Mouse (Mus musculus) erythroblast, embryonic 14.5 days (primary cell): ENCODE results near the gene Ccdc187. TPM values are rescaled to one million over a fixed set of nuclear protein-coding genes. Genes with fewer than 3 reads are reported as not detected.

ENCODE experiments used
- H3K27me3 ChIP-seq: 2 replicates; pipeline ENCODE4 v1.6.1; 2012; ENCODE audit warnings: inconsistent platforms; ENCODE audit not compliant: control insufficient read depth
- H3K36me3 ChIP-seq: 2 replicates; pipeline ENCODE4 v1.6.1; 2012; ENCODE audit warnings: mild to moderate bottlenecking, inconsistent platforms; ENCODE audit not compliant: control insufficient read depth
- H3K4me1 ChIP-seq: 2 replicates; pipeline ENCODE4 v1.6.1; 2012; ENCODE audit warnings: inconsistent platforms; ENCODE audit not compliant: control insufficient read depth
- H3K4me3 ChIP-seq: replicated peaks from 2 replicates; pipeline ENCODE3; 2012; ENCODE audit warnings: moderate library complexity, mild to moderate bottlenecking, inconsistent platforms
- H3K9me3 ChIP-seq: 2 replicates; pipeline ENCODE4 v1.6.1; 2012; ENCODE audit warnings: low read length, inconsistent platforms, mixed read lengths; ENCODE audit not compliant: control insufficient read depth
- GATA1 ChIP-seq: IDR thresholded peaks from 2 replicates; pipeline ENCODE4 v1.6.1; 2012; ENCODE audit warnings: low read length, inconsistent platforms, mixed read lengths
- TAL1 ChIP-seq: IDR thresholded peaks from 3 replicates; pipeline ENCODE4 v1.6.1; 2012; ENCODE audit warnings: low read length, inconsistent platforms, mixed read lengths
- polyA plus RNA-seq: library from polyadenylated mRNA; stranded (reverse); fragments of >175 nt; gene quantifications from 2 replicates; pipeline ENCODE4 v1.2.3, GENCODE M21; 2012

The Ccdc187 gene
- polyA plus RNA-seq, 1 experiment = under 0.01 TPM

DNA sequence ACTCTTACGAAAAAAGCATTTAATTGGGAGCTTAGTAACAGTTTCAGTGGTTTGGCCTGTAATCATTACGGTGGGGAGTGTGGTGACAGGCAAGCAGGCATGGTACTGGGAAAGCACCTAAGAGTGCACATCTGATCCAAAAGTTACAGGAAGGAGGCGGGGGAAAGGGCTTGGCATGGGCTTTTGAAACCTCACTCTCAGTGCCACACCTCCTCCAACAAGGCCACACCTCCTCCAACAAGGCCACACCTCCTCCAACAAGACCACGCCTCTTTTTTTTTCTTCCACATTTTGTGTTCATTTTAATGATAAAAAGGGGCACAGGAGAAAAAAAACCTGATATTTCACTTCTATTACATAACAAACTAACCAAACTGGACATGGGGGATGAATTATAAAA is 33.5 kb upstream of the Ccdc187 start:
- peaks cover 3% of the 10 kb centered on the region for H3K4me1 ChIP-seq
- no peaks in the 10 kb centered on the region for H3K9me3 ChIP-seq
- H3K4me3 ChIP-seq = no peak overlapping the region
- H3K36me3 ChIP-seq = no peaks in the 10 kb centered on the region
- TF ChIP-seq GATA1 (no peak), TAL1 (no peak)
- H3K27me3 ChIP-seq = no peaks in the 10 kb centered on the region

DNA sequence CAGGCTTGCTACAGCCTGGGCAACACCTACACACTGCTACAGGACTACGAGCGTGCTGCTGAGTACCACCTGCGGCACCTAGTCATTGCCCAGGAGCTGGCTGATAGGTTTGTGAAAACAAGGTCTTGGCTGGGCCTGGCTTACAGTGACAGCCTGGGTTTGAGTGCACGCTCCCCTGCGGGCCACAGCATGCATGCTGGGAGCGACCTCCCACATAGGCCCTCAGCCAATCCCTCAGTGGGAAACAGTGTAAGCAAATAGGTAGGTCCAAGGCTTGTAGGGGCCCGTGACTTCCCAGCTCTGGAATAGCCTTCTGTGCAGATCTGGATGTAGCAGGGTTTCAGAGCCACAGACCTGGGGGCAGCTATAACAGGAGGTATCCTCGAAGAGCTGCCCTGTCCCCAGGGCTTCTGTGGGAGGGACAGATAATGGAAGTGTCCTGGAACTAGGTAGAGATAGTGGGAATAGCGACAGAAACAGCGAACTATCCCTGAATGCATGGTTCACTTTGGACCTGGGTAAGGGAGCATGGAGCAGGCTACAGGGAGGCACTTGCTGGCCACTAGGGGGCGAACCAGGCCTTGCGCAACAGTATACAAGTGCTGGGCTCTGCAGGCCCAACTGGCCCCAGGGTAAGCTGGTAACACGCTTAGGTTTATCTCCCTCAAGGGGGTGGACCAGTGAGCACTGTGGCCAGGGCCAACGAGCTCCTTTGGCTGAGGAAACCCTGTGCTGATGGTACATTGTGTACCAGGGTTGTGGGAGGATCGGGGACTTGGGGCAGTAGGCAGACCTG is 31.2 kb upstream of the Ccdc187 start:
- Histone ChIP-seq H3K27me3 (no peaks in the 10 kb centered on the region), H3K9me3 (no peaks in the 10 kb centered on the region), H3K36me3 (no peaks in the 10 kb centered on the region), H3K4me1 (peaks cover 3% of the 10 kb centered on the region), H3K4me3 (no peak overlapping the region)
- TF ChIP-seq TAL1 (no peak), GATA1 (no peak)

DNA sequence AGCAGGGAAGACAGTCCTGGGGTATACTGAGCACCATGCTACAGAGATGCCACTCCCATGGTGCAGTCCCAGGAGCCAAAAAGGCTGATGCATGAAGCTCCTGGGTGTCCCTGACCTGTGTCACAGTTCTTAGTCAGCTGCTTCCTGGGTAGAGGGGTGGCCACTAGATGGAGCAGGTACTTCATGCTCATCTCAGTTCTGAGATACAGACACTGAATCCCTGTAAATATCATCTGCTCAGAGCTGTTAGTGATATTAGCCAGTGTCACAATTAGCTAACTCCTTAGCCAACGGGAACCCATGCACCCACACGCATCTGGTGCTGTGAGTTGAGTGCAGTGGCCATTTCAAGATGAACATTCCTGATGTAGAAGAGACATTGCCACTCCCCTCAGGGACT is 30.6 kb upstream of the Ccdc187 start:
- Histone ChIP-seq H3K9me3 (no peaks in the 10 kb centered on the region), H3K27me3 (no peaks in the 10 kb centered on the region), H3K4me3 (no peak overlapping the region), H3K4me1 (peaks cover 3% of the 10 kb centered on the region), H3K36me3 (no peaks in the 10 kb centered on the region)
- TF ChIP-seq TAL1 (no peak), GATA1 (no peak)

DNA sequence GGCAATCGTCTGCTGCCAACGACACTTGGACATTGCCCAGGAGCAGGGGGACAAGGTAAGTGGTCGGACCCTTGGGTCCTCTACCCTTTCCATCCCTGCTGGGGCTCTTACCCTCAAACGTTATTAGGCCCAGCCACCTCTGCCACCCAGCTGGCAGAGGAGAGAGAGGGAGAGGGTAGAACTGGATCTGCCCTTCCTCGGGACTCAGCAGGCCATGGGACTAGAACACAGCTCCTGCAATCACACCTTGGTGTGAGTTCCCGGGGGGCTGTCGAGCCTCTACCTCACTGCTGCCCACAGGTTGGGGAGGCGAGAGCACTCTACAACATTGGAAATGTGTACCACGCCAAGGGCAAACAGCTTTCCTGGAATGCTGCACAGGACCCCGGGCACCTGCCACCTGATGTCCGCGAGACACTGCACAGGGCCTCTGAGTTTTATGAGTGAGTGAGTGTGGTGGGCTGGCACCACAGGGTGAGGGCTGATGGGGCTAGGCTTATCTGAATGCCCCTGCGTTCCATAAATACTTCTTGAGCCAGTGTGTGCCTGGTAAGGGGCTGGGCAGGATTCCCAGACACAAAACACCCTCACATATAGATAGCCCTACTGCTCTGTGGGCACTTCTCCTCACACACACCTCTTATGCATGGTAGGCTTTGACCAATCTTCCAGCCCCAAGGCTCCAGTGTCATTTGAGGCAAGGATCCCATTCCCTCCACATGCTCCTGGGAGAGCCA is 29.4 kb upstream of the Ccdc187 start:
- Histone ChIP-seq H3K4me1 (no peaks in the 10 kb centered on the region), H3K27me3 (no peaks in the 10 kb centered on the region), H3K9me3 (no peaks in the 10 kb centered on the region), H3K36me3 (no peaks in the 10 kb centered on the region), H3K4me3 (no peak overlapping the region)
- no peak for TF ChIP-seq GATA1
- no peak for TF ChIP-seq TAL1

DNA sequence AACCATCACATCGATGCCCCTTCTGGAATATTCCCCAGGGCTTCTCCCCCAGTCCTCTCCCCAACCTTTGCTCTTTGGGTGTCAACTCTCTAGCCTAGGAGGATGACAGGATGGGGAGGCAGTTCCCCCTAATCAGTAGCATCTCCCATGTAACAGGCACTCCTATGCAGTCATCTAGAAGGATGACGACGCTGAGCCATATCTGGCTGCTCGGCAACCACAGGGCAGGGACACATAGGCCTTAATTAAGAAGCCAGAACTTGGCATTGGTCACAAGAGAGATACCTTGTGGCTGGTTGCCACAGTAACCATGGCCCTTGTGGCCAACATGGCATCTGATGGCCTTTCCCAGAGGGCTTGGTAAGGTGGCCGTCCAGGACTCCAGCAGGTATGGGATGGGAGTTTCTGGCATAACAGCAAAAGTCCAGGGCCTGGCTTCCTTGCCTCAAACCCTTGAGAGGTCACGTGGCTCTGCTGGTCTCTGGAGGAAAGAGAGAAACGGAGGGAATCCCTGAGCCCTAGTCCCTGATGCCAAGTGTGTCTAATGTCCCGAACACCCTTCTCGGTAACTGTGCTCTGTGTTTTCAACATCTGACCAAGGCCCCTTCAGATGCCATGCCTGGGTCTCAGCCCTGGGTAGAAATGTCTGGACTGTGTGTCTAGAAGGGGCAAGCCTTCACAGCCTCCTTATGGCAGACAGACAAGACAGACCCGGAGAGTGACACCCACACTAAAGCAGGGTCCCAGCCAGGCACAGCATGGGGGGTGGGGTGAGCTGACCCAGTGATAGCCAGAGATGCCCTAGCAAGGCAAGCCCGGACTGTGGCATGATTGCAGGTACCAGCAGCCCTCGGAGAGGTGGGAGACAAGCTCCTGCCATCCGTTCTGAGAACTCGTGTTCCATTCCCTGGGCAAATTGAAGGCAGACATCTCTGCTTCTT is 26.2 kb upstream of the Ccdc187 start:
- TF ChIP-seq TAL1 = no peak
- TF ChIP-seq GATA1 = no peak
- peaks cover 15% of the 10 kb centered on the region for H3K27me3 ChIP-seq
- H3K36me3 ChIP-seq = no peaks in the 10 kb centered on the region
- peaks cover 6% of the 10 kb centered on the region for H3K4me1 ChIP-seq
- no peak overlapping the region for H3K4me3 ChIP-seq
- H3K9me3 ChIP-seq = no peaks in the 10 kb centered on the region

DNA sequence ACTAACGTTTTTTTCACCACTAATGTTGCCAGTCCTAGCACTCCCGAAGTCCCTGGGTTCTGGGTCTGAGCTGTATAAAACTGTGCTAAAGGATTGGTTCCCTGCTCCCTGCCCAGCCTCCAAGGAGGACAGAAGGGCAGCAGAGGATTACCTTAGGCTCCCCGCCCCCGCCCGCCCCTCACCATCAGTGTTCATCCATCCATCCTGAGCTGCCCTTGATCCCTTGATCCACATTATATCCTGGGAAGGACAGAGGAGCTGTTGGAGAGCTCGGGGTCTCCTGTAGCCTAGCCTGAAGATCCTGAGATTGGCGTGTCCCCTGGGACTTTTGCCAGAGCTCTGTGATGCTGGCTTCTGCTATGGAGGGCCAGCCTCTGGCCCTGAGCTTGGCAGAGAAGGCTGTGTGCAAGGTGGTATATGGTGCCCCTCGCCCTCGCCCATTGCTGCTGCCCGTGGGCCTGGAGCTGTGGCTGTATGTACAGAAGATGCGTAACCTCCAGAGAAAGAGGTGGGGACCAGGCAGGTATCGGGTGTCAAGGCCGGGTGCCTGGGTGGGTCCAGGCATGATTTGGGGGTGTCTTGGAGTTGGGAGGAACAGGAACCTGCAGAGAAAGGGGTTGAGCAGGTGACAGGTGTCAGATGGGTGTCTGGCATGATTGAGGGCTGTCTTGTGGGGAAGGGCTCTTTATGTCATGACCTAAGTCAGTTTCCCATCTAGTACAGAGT is 25.3 kb upstream of the Ccdc187 start:
- peaks cover 22% of the 10 kb centered on the region for H3K27me3 ChIP-seq
- no peak for TF ChIP-seq TAL1
- TF ChIP-seq GATA1 = no peak
- peaks cover 10% of the 10 kb centered on the region for H3K4me1 ChIP-seq
- no peaks in the 10 kb centered on the region for H3K36me3 ChIP-seq
- no peak overlapping the region for H3K4me3 ChIP-seq
- no peaks in the 10 kb centered on the region for H3K9me3 ChIP-seq

DNA sequence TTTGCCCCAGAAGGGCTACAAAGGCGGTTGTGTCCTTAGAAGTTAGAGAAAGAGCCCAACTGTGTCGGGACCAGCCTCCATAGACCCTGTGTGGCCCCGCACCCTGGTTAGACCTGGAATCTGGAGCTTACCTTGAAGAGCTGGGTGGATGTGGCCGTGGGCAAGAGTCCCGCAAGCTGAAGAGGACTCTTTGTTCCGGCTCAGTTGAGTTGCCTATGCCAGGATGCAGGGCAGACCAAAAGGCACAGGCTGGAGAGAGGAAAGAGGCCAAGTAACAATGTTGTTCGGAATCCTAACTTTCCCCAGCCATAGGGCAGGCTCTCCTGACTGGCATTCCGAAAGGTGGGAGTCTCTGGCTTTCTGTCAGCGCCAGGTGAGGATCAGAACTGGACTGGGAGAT is 24.8 kb upstream of the Ccdc187 start:
- Histone ChIP-seq H3K27me3 (peaks cover 25% of the 10 kb centered on the region), H3K4me1 (peaks cover 10% of the 10 kb centered on the region), H3K4me3 (no peak overlapping the region), H3K9me3 (no peaks in the 10 kb centered on the region), H3K36me3 (no peaks in the 10 kb centered on the region)
- TF ChIP-seq TAL1 (no peak), GATA1 (no peak)

DNA sequence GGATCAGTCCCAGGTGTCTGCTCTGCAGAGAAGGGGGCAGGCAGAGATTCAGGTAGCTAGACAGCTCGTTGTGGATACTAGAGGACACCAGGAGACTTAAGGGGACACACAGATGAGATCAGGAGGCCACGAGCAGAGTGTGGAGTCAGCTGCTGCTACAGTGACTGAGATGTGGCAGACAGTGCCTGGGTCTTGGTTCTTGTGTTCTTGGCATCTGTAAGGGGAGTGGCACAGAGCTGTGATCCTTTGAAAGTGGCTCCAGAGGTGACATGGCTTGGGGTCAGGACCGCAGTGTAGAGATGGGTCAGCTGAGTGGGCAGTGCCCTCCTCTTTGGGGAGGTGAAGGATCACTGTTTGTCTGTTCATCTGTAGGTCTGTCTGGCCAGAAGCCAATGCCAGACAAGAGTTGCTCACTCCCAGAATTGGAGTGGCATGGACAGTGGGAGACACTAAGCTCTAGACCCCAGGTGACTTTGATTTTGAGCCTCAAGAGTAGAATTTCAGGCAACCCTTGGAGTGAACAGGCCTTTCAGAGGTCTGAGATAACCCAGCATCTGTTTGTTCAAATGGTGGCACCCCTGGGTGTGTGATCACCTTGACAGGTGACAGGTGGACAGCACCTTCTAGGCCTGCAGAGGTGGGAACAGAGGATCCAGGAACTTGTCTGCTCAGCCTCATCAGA is 23.8 kb upstream of the Ccdc187 start:
- Histone ChIP-seq H3K9me3 (no peaks in the 10 kb centered on the region), H3K4me3 (no peak overlapping the region), H3K36me3 (no peaks in the 10 kb centered on the region), H3K27me3 (peaks cover 25% of the 10 kb centered on the region), H3K4me1 (peaks cover 10% of the 10 kb centered on the region)
- no peak for TF ChIP-seq GATA1
- TF ChIP-seq TAL1 = no peak
